In the genomic region with DNA sequence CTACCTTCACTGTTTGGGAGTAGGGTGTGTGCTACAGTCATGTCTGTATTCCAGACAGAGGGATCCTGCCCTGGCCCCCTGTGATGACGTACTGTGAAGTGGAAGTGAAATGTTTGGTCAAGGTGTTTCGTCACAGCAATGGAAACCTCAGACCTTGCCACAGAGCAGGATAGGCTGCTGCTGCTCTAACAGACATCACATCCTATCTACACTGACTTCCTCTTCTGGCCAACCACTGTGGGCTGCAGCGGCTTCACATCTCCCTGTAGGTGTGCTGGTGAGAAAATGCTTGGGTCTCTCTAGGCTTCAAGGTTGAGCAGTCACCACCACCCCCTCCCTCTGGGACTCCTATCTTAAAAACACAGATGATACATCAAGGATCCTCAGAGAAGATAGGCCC, we compare ENCODE assay signal across 10 mouse cellular contexts. TPM values are rescaled to one million over a fixed set of nuclear protein-coding genes. Genes with fewer than 3 reads are reported as not detected.
DNase-seq lines count a peak whose midpoint lies in the region; ATAC-seq and TF ChIP-seq lines count a peak whose summit lies in the region.
"Had no signal": no experiment of that assay in that cellular context is flagged by ENCODE, and none has a peak within 500 bp of the region (broad histone marks: within the 10 kb centered on the region; RNA-seq: fewer than 3 reads in every experiment).

No protein-coding gene starts in this region.

- no peak for TF ChIP-seq CTCF in heart, adult 2 months (IDR thresholded peaks at IDR 0.05)

- H3K9ac ChIP-seq in heart, adult 2 months (ENCODE audit: low read depth, low read length) = no peak overlapping the region

- peaks cover 9% of the 10 kb centered on the region; the same call in 1 of the 2 replicates for H3K36me3 ChIP-seq in heart, adult 2 months (ENCODE audit: control insufficient read depth, insufficient read depth, low read length)

- WGBS in heart, adult 2 months = 58% methylated on average over 3 of the region's 3 CpGs

- peak; percentile 20 to 44 for DNase-seq in heart, adult 2 months
- no peak for DNase-seq in heart, adult 8-10 months (ENCODE audit: low spot score)
- DNase-seq in spleen, adult 12 weeks (ENCODE audit: low spot score) = peak; percentile 17
- DNase-seq in ovary, postnatal 14 days (ENCODE audit: low spot score) = no peak
- no peak for DNase-seq in layer of hippocampus, postnatal 36 days
- no peak for DNase-seq in testis, postnatal 10 days (ENCODE audit: low spot score)
- DNase-seq: adrenal gland, postnatal 10 days; gastrocnemius, postnatal 25 days had no signal

- intact Hi-C loops in heart, adult 2 months (cut with DNase I) = no loop called here

- no peak for TF ChIP-seq POLR2A in heart, adult 2 months (IDR thresholded peaks at IDR 0.05; ENCODE audit: insufficient read depth, low read depth, low read length)

- H3K79me2 ChIP-seq in heart, adult 2 months (replicated peaks; ENCODE audit: control insufficient read depth, insufficient read depth, low read length) = no peaks in the 10 kb centered on the region; the same call in none of the 2 replicates

- peak overlapping the region; percentile 84 for H3K27ac ChIP-seq in heart, adult 2 months

- no peaks in the 10 kb centered on the region for H3K27me3 ChIP-seq in heart, adult 2 months (ENCODE audit: control insufficient read depth, insufficient read depth, low read length)

- H3K4me3 ChIP-seq in heart, adult 2 months = no peak overlapping the region

- H3K4me1 ChIP-seq in heart, adult 2 months (ENCODE audit: control insufficient read depth, insufficient read depth, low read length) = peaks cover 52% of the 10 kb centered on the region

- peak; percentile 86 for ATAC-seq in CD4-positive, CD25-positive, alpha-beta regulatory T cell, adult 4 months
- ATAC-seq in inflammation-experienced regulatory T-cells, adult 6 months = peak; percentile 86

- no peak for TF ChIP-seq EP300 in heart, adult 2 months (IDR thresholded peaks at IDR 0.05; ENCODE audit: insufficient read depth, low read depth, low read length)

RNA-seq across cellular contexts. Expression of gene Fmnl3, which starts 29.2 kb away (rescaled TPM):
- total RNA-seq in heart, adult 2 months (2021) = 10 to 100 TPM; 14.6 to 18.1 TPM
- 18.6 and 29.3 TPM in 2 replicates for polyA plus RNA-seq in heart, adult 2 months (2012; rRNA removed)
- 10 to 100 TPM; 13.2 to 17.9 (median 15.8) TPM for total RNA-seq in heart, adult 8-10 months (2022)
- 10 to 100 TPM in 1 of 2 experiments, 1 to 10 TPM in 1; 7.7 to 16.0 TPM for polyA plus RNA-seq in CD4-positive, CD25-positive, alpha-beta regulatory T cell, adult 4 months (2017; shearing (Covaris generic))
- 10 to 100 TPM in 1 of 3 experiments, 1 to 10 TPM in 2; 5.5 to 13.4 (median 9.2) TPM for polyA plus RNA-seq in inflammation-experienced regulatory T-cells, adult 6 months (2017; shearing (Covaris generic))
- 1 to 10 TPM; 9.2 to 10.0 TPM for total RNA-seq in layer of hippocampus, postnatal 36 days (2021)

RNA-seq across cellular contexts. Expression of gene Fam186b, which starts 45.4 kb away (rescaled TPM):
- total RNA-seq in heart, adult 2 months (2021) = not detected
- 0.20 TPM in 1 of 2 replicates, not detected in the other for polyA plus RNA-seq in heart, adult 2 months (2012; rRNA removed)
- total RNA-seq in heart, adult 8-10 months (2022) = under 1 TPM in 1 of 4 experiments, not detected in 3; 0.56 TPM
- polyA plus RNA-seq in CD4-positive, CD25-positive, alpha-beta regulatory T cell, adult 4 months (2017; shearing (Covaris generic)) = under 1 TPM; 0.16 to 0.18 TPM
- polyA plus RNA-seq in inflammation-experienced regulatory T-cells, adult 6 months (2017; shearing (Covaris generic)) = under 1 TPM in 2 of 3 experiments, not detected in 1; 0.29 to 0.48 TPM
- total RNA-seq in layer of hippocampus, postnatal 36 days (2021) = 1 to 10 TPM; 1.1 to 1.6 TPM
- total RNA-seq: gastrocnemius, postnatal 25 days had no signal

RNA-seq across cellular contexts. Expression of gene Prpf40b, which starts 46.2 kb away (rescaled TPM):
- 10 to 100 TPM; 18.9 to 23.4 TPM for total RNA-seq in heart, adult 2 months (2021)
- polyA plus RNA-seq in heart, adult 2 months (2012; rRNA removed) = 39.5 and 39.7 TPM in 2 replicates
- 10 to 100 TPM; 16.4 to 22.6 (median 20.3) TPM for total RNA-seq in heart, adult 8-10 months (2022)
- polyA plus RNA-seq in CD4-positive, CD25-positive, alpha-beta regulatory T cell, adult 4 months (2017; shearing (Covaris generic)) = 10 to 100 TPM in 1 of 2 experiments, 1 to 10 TPM in 1; 9.7 to 17.7 TPM
- 10 to 100 TPM in 2 of 3 experiments, 1 to 10 TPM in 1; 1.6 to 14.9 (median 10.3) TPM for polyA plus RNA-seq in inflammation-experienced regulatory T-cells, adult 6 months (2017; shearing (Covaris generic))
- total RNA-seq in layer of hippocampus, postnatal 36 days (2021) = 10 to 100 TPM; 96.8 to 98.3 TPM

RNA-seq across cellular contexts. Expression of gene Tmbim6, which starts 51.6 kb away (rescaled TPM):
- total RNA-seq in heart, adult 2 months (2021) = 100 to 1,000 TPM; 207 to 253 TPM
- polyA plus RNA-seq in heart, adult 2 months (2012; rRNA removed) = 334 and 409 TPM in 2 replicates
- 100 to 1,000 TPM; 230 to 269 (median 248) TPM for total RNA-seq in heart, adult 8-10 months (2022)
- 1,000 to 10,000 TPM; 1,029 to 1,509 TPM for polyA plus RNA-seq in CD4-positive, CD25-positive, alpha-beta regulatory T cell, adult 4 months (2017; shearing (Covaris generic))
- 1,000 to 10,000 TPM; 1,026 to 1,183 (median 1,027) TPM for polyA plus RNA-seq in inflammation-experienced regulatory T-cells, adult 6 months (2017; shearing (Covaris generic))
- total RNA-seq in layer of hippocampus, postnatal 36 days (2021) = 100 to 1,000 TPM; 357 TPM

Comparison
In these comparisons a context has a peak if more than half of its experiments do, and no peak if none do; other contexts are left out.
1. DNase-seq: peak in heart, adult 2 months (2 of 2) and spleen, adult 12 weeks (single experiment); none in heart, adult 8-10 months (single experiment), ovary, postnatal 14 days (single experiment), layer of hippocampus, postnatal 36 days (0 of 2) and testis, postnatal 10 days (single experiment).
2. RNA of gene Prpf40b, which starts 46.2 kb away (total RNA-seq): 96.8 to 98.3 TPM in layer of hippocampus, postnatal 36 days; 18.9 to 23.4 TPM in heart, adult 2 months and 16.4 to 22.6 TPM in heart, adult 8-10 months; every median in the first group is over 4 times any median in the second.